25 mouse cellular contexts compared by ENCODE assay signal in the genomic region with DNA sequence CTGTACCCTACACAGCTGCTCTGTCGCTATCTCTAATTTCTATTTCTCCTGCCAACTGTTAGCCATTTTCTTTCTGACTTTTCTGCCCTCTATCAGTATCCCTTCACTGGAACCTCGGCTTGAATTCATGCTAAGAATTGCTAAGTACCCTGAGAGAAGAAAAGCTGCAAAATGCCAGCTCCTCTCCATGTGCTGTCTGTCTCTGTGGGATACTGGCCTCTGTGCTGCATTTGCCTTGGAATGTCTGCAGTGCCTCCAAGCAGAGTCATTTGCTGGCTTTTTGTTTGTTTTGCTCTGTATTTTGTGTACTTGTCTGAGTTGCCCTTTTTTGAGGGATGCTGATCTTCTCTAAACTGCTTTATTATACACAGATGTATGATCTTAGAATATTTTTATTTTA.
DNase-seq lines count a peak whose midpoint lies in the region; ATAC-seq and TF ChIP-seq lines count a peak whose summit lies in the region.
"Had no signal": no experiment of that assay in that cellular context is flagged by ENCODE, and none has a peak within 500 bp of the region (broad histone marks: within the 10 kb centered on the region; RNA-seq: fewer than 3 reads in every experiment).

No protein-coding gene starts in this region.

- H3K4me2 ChIP-seq in forebrain, embryonic 14.5 days (ENCODE audit: low read length) = no peak overlapping the region
- no peak overlapping the region for H3K4me2 ChIP-seq in hindbrain, postnatal 0 days (ENCODE audit: low read depth, low read length)
- H3K4me2 ChIP-seq in hindbrain, embryonic 13.5 days = no peak overlapping the region
- no peak overlapping the region for H3K4me2 ChIP-seq in midbrain, postnatal 0 days (ENCODE audit: low read depth, low read length, poor library complexity, severe bottlenecking)
- H3K4me2 ChIP-seq in midbrain, embryonic 16.5 days (ENCODE audit: low read length) = no peak overlapping the region
- H3K4me2 ChIP-seq: forebrain, embryonic 15.5 days; heart, embryonic 13.5 days; hindbrain, embryonic 15.5 days had no signal

- ATAC-seq in forebrain, embryonic 14.5 days = no peak
- ATAC-seq in hindbrain, postnatal 0 days = no peak
- no peak for ATAC-seq in hindbrain, embryonic 13.5 days (ENCODE audit: low FRiP score)
- no peak for ATAC-seq in midbrain, postnatal 0 days (ENCODE audit: low FRiP score)
- no peak for ATAC-seq in midbrain, embryonic 16.5 days
- ATAC-seq: activated CD4-positive, CD25-positive, alpha-beta regulatory T cell, adult 4 months; CD4-positive, CD25-positive, alpha-beta regulatory T cell, adult 4 months; forebrain, embryonic 15.5 days; inflammation-experienced regulatory T-cells, adult 6 months; intestine, embryonic 16.5 days had no signal

- DNase-seq in forebrain, embryonic 14.5 days (ENCODE audit: low spot score) = peak; percentile 3
- no peak for DNase-seq in forebrain, embryonic 10.5 days (ENCODE audit: extremely low spot score, low spot score)
- DNase-seq in hindbrain, postnatal 0 days (ENCODE audit: low spot score) = peak; percentile 43
- DNase-seq in midbrain, postnatal 0 days (ENCODE audit: low spot score) = peak; percentile 40
- peak; percentile 46 for DNase-seq in brain, embryonic 14.5 days (ENCODE audit: low read depth)
- DNase-seq in thymus, postnatal 36 days = no peak
- DNase-seq: adrenal gland, adult 8-10 months; adrenal gland, postnatal 36 days; cerebellum, adult 11-12 months; cerebellum, adult 9-10 months; gastrocnemius, postnatal 36 days; heart, adult 2 months; heart, postnatal 14 days; heart, postnatal 4 days; kidney, adult 18-20 months had no signal

- no peaks in the 10 kb centered on the region for H3K9me3 ChIP-seq in forebrain, embryonic 14.5 days (replicated peaks; ENCODE audit: control insufficient read depth, low read length)
- H3K9me3 ChIP-seq in forebrain, embryonic 10.5 days = peaks cover 8% of the 10 kb centered on the region; the same call in 1 of the 2 replicates
- no peaks in the 10 kb centered on the region for H3K9me3 ChIP-seq in hindbrain, postnatal 0 days (ENCODE audit: low read length)
- peaks cover 5% of the 10 kb centered on the region; the same call in 1 of the 2 replicates for H3K9me3 ChIP-seq in hindbrain, embryonic 13.5 days
- peaks cover 5% of the 10 kb centered on the region; the same call in 1 of the 2 replicates for H3K9me3 ChIP-seq in midbrain, postnatal 0 days (ENCODE audit: low read length)
- H3K9me3 ChIP-seq in midbrain, embryonic 16.5 days (replicated peaks; ENCODE audit: control insufficient read depth, low read length, poor library complexity, severe bottlenecking) = peaks cover 3% of the 10 kb centered on the region
- H3K9me3 ChIP-seq: heart, embryonic 10.5 days; hindbrain, embryonic 15.5 days had no signal

- no peaks in the 10 kb centered on the region for H3K36me3 ChIP-seq in forebrain, embryonic 14.5 days (ENCODE audit: control insufficient read depth, insufficient read depth, low read length)
- no peaks in the 10 kb centered on the region for H3K36me3 ChIP-seq in forebrain, embryonic 10.5 days (replicated peaks)
- no peaks in the 10 kb centered on the region for H3K36me3 ChIP-seq in hindbrain, postnatal 0 days (ENCODE audit: insufficient read depth, low read length)
- H3K36me3 ChIP-seq in hindbrain, embryonic 13.5 days = no peaks in the 10 kb centered on the region
- no peaks in the 10 kb centered on the region for H3K36me3 ChIP-seq in midbrain, postnatal 0 days (ENCODE audit: insufficient read depth, low read length)
- H3K36me3 ChIP-seq in midbrain, embryonic 16.5 days (ENCODE audit: control insufficient read depth, insufficient read depth, low read length) = no peaks in the 10 kb centered on the region
- H3K36me3 ChIP-seq: forebrain, embryonic 15.5 days; heart, embryonic 10.5 days; heart, embryonic 13.5 days; hindbrain, embryonic 15.5 days had no signal

- H3K4me1 ChIP-seq in forebrain, embryonic 14.5 days (ENCODE audit: control insufficient read depth, insufficient read depth, low read length) = no peaks in the 10 kb centered on the region
- H3K4me1 ChIP-seq in forebrain, embryonic 10.5 days = no peaks in the 10 kb centered on the region
- H3K4me1 ChIP-seq in hindbrain, postnatal 0 days (ENCODE audit: insufficient read depth, low read length) = no peaks in the 10 kb centered on the region
- H3K4me1 ChIP-seq in hindbrain, embryonic 13.5 days (replicated peaks) = no peaks in the 10 kb centered on the region
- H3K4me1 ChIP-seq in midbrain, postnatal 0 days (ENCODE audit: insufficient read depth, low read length) = no peaks in the 10 kb centered on the region
- no peaks in the 10 kb centered on the region; the same call in 1 of the 2 replicates for H3K4me1 ChIP-seq in midbrain, embryonic 16.5 days (ENCODE audit: control insufficient read depth, insufficient read depth, low read length)
- H3K4me1 ChIP-seq: forebrain, embryonic 15.5 days; heart, embryonic 10.5 days; heart, embryonic 13.5 days; hindbrain, embryonic 15.5 days had no signal

- no peak overlapping the region for H3K9ac ChIP-seq in forebrain, embryonic 14.5 days (ENCODE audit: low read length)
- no peak overlapping the region for H3K9ac ChIP-seq in hindbrain, postnatal 0 days (replicated peaks; ENCODE audit: low read length)
- no peak overlapping the region for H3K9ac ChIP-seq in hindbrain, embryonic 13.5 days
- no peak overlapping the region for H3K9ac ChIP-seq in midbrain, postnatal 0 days (replicated peaks; ENCODE audit: low read length, poor library complexity, severe bottlenecking)
- no peak overlapping the region for H3K9ac ChIP-seq in midbrain, embryonic 16.5 days (ENCODE audit: low read depth, low read length)
- H3K9ac ChIP-seq: forebrain, embryonic 15.5 days; heart, embryonic 13.5 days; hindbrain, embryonic 15.5 days had no signal

- TF ChIP-seq POLR2A in brain, embryonic 14.5 days (IDR thresholded peaks at IDR 0.05; ENCODE audit: borderline replicate concordance, extremely low read depth, insufficient read depth, insufficient read length, poor library complexity, severe bottlenecking) = no peak

- H3K27me3 ChIP-seq in forebrain, embryonic 14.5 days (replicated peaks; ENCODE audit: control insufficient read depth, insufficient read depth, low read length) = no peaks in the 10 kb centered on the region
- H3K27me3 ChIP-seq in forebrain, embryonic 10.5 days (ENCODE audit: poor library complexity, severe bottlenecking) = no peaks in the 10 kb centered on the region
- no peaks in the 10 kb centered on the region for H3K27me3 ChIP-seq in hindbrain, postnatal 0 days (ENCODE audit: insufficient read depth, low read length)
- no peaks in the 10 kb centered on the region for H3K27me3 ChIP-seq in hindbrain, embryonic 13.5 days
- H3K27me3 ChIP-seq in midbrain, postnatal 0 days (ENCODE audit: insufficient read depth, low read length) = no peaks in the 10 kb centered on the region
- no peaks in the 10 kb centered on the region for H3K27me3 ChIP-seq in midbrain, embryonic 16.5 days (ENCODE audit: control insufficient read depth, insufficient read depth, low read depth, low read length)
- H3K27me3 ChIP-seq: forebrain, embryonic 15.5 days; heart, embryonic 13.5 days; hindbrain, embryonic 15.5 days had no signal

- H3K27ac ChIP-seq in forebrain, embryonic 14.5 days (ENCODE audit: low read depth, low read length) = no peak overlapping the region
- no peak overlapping the region for H3K27ac ChIP-seq in forebrain, embryonic 10.5 days
- no peak overlapping the region for H3K27ac ChIP-seq in hindbrain, postnatal 0 days
- no peak overlapping the region for H3K27ac ChIP-seq in hindbrain, embryonic 13.5 days
- H3K27ac ChIP-seq in midbrain, postnatal 0 days (ENCODE audit: low read depth, low read length) = no peak overlapping the region
- no peak overlapping the region for H3K27ac ChIP-seq in midbrain, embryonic 16.5 days (ENCODE audit: low read length)
- H3K27ac ChIP-seq: forebrain, embryonic 15.5 days; heart, adult 2 months; heart, embryonic 10.5 days; heart, embryonic 13.5 days; hindbrain, embryonic 15.5 days had no signal

- H3K4me3 ChIP-seq in forebrain, embryonic 14.5 days (ENCODE audit: low read depth, low read length) = no peak overlapping the region
- H3K4me3 ChIP-seq in forebrain, embryonic 10.5 days = no peak overlapping the region
- no peak overlapping the region for H3K4me3 ChIP-seq in hindbrain, postnatal 0 days (ENCODE audit: low read length)
- H3K4me3 ChIP-seq in hindbrain, embryonic 13.5 days = no peak overlapping the region
- H3K4me3 ChIP-seq in midbrain, postnatal 0 days (ENCODE audit: low read depth, low read length) = no peak overlapping the region
- H3K4me3 ChIP-seq in midbrain, embryonic 16.5 days (ENCODE audit: low read depth, low read length) = no peak overlapping the region
- H3K4me3 ChIP-seq: forebrain, embryonic 15.5 days; heart, adult 2 months; heart, embryonic 10.5 days; heart, embryonic 13.5 days; hindbrain, embryonic 15.5 days had no signal

- TF ChIP-seq CTCF in hindbrain, postnatal 0 days (IDR thresholded peaks at IDR 0.05; ENCODE audit: low read depth) = no peak
- no peak for TF ChIP-seq CTCF in midbrain, postnatal 0 days (IDR thresholded peaks at IDR 0.05)
- no peak for TF ChIP-seq CTCF in brain, embryonic 14.5 days (IDR thresholded peaks at IDR 0.05; ENCODE audit: borderline replicate concordance, extremely low read depth, insufficient read depth, insufficient read length)

- WGBS in forebrain, embryonic 14.5 days = 41% methylated on average over 2 of the region's 2 CpGs
- 55% methylated on average over 2 of the region's 2 CpGs for WGBS in forebrain, embryonic 10.5 days
- WGBS in hindbrain, postnatal 0 days = 25% methylated on average over 2 of the region's 2 CpGs
- 41% methylated on average over 2 of the region's 2 CpGs for WGBS in hindbrain, embryonic 13.5 days
- 22% methylated on average over 2 of the region's 2 CpGs for WGBS in midbrain, postnatal 0 days
- 34% methylated on average over 2 of the region's 2 CpGs for WGBS in midbrain, embryonic 16.5 days

Comparison
In these comparisons a context has a peak if more than half of its experiments do, and no peak if none do; other contexts are left out.
1. DNase-seq: peak in forebrain, embryonic 14.5 days (single experiment), hindbrain, postnatal 0 days (single experiment), midbrain, postnatal 0 days (single experiment) and brain, embryonic 14.5 days (single experiment); none in forebrain, embryonic 10.5 days (single experiment) and thymus, postnatal 36 days (0 of 2).